Mouse (Mus musculus) lung, postnatal 25 days (tissue): ENCODE results near the gene Parp14.
"Not testable (repeated sequence)": the region's sequence is repeated elsewhere in the genome, so short reads cannot be mapped to it uniquely, and the experiment has no call there.

Experiments
- DNase-seq: peaks from one replicate; pipeline ENCODE4 v3.0.0; 2022; ENCODE audit warnings: low spot score

Gene Parp14

GRCm38 (mm10) chr16:35871048-35871851, at the start of gene Parp14:
TSS of gene Parp14 (minus strand) at chr16:35871544.
- DNase-seq: peak; percentile 55

- DNase-seq: peak; percentile 28
Observed at GRCm38 (mm10) chr16:35918721-35919543, 47.6 kb upstream of the Parp14 start.

- no peak for DNase-seq
Observed at GRCm38 (mm10) chr16:35914301-35914700, 43.0 kb upstream of the Parp14 start.

GRCm38 (mm10) chr16:35913526-35913925, 42.2 kb upstream of the Parp14 start:
- no peak for DNase-seq

GRCm38 (mm10) chr16:35911449-35911848, 40.1 kb upstream of the Parp14 start:
- no peak for DNase-seq

- DNase-seq: no peak
Observed at GRCm38 (mm10) chr16:35907432-35908201, 36.3 kb upstream of the Parp14 start.

- no peak for DNase-seq
Observed at GRCm38 (mm10) chr16:35906887-35907286, 35.5 kb upstream of the Parp14 start.

- DNase-seq: no peak
Observed at GRCm38 (mm10) chr16:35905819-35906485, 34.6 kb upstream of the Parp14 start.

- no peak for DNase-seq
Observed at GRCm38 (mm10) chr16:35905355-35905754, 34.0 kb upstream of the Parp14 start.

GRCm38 (mm10) chr16:35904121-35904736, 32.9 kb upstream of the Parp14 start:
- DNase-seq: no peak

- DNase-seq: no peak
Observed at GRCm38 (mm10) chr16:35903014-35903640, 31.8 kb upstream of the Parp14 start.

GRCm38 (mm10) chr16:35900541-35900940, 29.2 kb upstream of the Parp14 start:
- no peak for DNase-seq

- DNase-seq: no peak
Observed at GRCm38 (mm10) chr16:35894997-35895396, 23.7 kb upstream of the Parp14 start.

- DNase-seq: not testable (repeated sequence)
Observed at GRCm38 (mm10) chr16:35891603-35892002, 20.3 kb upstream of the Parp14 start.

- no peak for DNase-seq
Observed at GRCm38 (mm10) chr16:35890645-35891044, 19.3 kb upstream of the Parp14 start.

- no peak for DNase-seq
Observed at GRCm38 (mm10) chr16:35888910-35889309, 17.6 kb upstream of the Parp14 start.

GRCm38 (mm10) chr16:35888174-35888573, 16.8 kb upstream of the Parp14 start:
- no peak for DNase-seq

- peak; percentile 77 for DNase-seq
Observed at GRCm38 (mm10) chr16:35874416-35874815, 3.1 kb upstream of the Parp14 start.

GRCm38 (mm10) chr16:35872410-35873006, 1.2 kb upstream of the Parp14 start:
- no peak for DNase-seq

GRCm38 (mm10) chr16:35871898-35872297, 554 bp upstream of the Parp14 start:
- DNase-seq: no peak
